Mouse (Mus musculus): ENCODE data around the gene Pdxdc1.
"Not testable (repeated sequence)": the region's sequence is repeated elsewhere in the genome, so short reads cannot be mapped to it uniquely, and the experiment has no call there.

The Pdxdc1 gene

DNA sequence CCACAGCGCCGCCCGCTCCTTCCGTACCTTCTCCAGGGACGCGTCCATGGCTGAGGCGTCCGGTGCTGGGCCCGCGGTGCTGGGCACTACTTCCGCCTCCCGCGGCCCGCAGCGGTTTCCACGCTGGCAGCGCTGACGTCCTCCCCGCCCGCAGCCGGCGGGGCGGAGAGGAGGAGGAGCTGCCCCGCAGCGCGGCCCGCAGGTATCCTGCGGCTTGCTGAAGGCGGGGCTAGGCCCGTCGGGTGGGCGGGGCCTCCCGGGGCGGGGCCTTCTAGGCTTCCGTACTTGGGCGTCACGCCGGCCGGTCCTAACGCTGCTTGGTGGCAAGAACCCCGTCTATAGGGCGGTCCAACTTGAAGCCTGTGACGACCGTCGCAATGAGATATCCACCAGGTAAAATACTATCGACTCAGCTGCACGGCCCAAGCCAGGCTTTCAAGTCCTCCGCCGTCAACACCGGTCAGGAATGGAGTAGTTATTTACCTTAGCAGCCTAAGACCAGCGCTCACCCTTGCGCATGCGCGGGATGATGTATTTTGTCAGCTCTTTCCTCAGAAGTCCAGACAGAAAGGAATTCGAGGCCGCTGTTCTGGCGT is at the start of gene Pdxdc1, which contains the start of gene Mpv17l:
Gene Pdxdc1 (minus strand): TSS at position 244 of the 596 bp plus-strand sequence.
Gene Mpv17l (plus strand): TSS at position 274 of the 596 bp plus-strand sequence.
- in situ Hi-C loops (cut with MboI; ENCODE audit: low sequenced_read_pairs), result no loop called here

DNA sequence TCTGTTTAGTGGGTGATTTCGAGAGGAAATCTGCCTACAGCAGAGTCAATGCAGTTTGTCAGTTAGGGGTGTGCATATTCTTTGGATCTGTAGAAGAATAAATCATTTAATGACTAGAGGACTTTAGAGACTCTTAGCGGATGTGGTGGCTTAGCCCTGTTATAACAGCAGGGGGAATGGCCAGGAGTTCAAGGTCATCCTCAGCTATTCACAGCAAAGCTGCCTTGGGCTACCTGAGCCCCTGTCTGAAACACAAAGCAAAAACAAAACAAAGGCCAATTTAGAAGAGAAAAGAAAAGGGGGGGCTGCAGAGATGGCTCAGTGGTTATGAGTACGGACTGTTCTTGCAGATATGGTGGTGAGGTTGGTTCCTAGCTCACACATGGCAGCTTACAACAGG is 48.3 kb upstream of the Pdxdc1 start:
- in situ Hi-C loops (cut with MboI; ENCODE audit: low sequenced_read_pairs), result no loop called here

DNA sequence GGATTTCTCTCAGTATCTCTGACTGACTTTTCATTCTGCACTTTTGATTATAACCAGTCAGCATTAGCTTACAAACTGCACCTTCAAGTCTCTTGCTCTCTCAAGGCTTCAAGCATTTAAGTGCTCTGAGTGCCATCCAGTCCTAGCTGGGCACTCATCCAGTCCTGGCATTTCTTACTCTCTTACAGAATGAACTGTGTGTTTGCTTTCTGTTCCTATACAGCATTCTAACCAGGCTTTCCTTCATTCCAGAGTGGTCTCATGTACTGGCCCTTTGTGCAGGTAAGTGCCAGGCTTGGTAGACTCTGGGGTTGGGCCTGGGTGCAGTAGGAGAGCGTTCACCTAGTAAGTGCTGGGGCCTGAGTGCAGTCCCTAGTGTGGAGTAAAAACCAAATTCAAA is 43.4 kb upstream of the Pdxdc1 start:
- in situ Hi-C loops (cut with MboI; ENCODE audit: low sequenced_read_pairs), result no loop called here

GRCm38 (mm10) chr16:13945153-13945552 is 42.2 kb upstream of the Pdxdc1 start:
- in situ Hi-C loops (cut with MboI; ENCODE audit: low sequenced_read_pairs), result no loop called here

DNA sequence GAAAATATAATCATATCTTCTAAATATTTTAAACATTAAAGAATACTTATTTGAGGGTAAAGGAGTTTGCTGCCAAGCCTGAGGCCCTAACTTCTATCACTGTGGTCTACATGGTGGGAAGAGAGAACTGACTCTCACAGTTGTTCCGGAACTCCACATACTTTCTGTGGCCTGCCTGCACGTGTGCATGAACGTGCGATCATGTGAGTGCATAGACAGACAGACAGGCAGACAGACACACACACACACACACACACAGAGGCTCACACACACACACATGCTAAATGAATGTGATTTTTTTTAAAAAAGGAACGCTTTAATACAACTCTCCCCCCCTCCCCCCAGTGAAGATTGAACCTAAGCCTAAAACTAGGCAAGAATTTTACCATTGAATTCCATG is 41.8 kb upstream of the Pdxdc1 start:
- in situ Hi-C loops (cut with MboI; ENCODE audit: low sequenced_read_pairs), result no loop called here

- in situ Hi-C loops (cut with MboI; ENCODE audit: low sequenced_read_pairs), result no loop called here
These were observed 41.2 kb upstream of the Pdxdc1 start for GRCm38 (mm10) chr16:13944178-13944577.

- in situ Hi-C loops (cut with MboI; ENCODE audit: low sequenced_read_pairs), result no loop called here
These were observed 38.0 kb upstream of the Pdxdc1 start for GRCm38 (mm10) chr16:13940847-13941395.

- in situ Hi-C loops (cut with MboI; ENCODE audit: low sequenced_read_pairs), result no loop called here
These were observed 37.4 kb upstream of the Pdxdc1 start for GRCm38 (mm10) chr16:13940139-13940846.

DNA sequence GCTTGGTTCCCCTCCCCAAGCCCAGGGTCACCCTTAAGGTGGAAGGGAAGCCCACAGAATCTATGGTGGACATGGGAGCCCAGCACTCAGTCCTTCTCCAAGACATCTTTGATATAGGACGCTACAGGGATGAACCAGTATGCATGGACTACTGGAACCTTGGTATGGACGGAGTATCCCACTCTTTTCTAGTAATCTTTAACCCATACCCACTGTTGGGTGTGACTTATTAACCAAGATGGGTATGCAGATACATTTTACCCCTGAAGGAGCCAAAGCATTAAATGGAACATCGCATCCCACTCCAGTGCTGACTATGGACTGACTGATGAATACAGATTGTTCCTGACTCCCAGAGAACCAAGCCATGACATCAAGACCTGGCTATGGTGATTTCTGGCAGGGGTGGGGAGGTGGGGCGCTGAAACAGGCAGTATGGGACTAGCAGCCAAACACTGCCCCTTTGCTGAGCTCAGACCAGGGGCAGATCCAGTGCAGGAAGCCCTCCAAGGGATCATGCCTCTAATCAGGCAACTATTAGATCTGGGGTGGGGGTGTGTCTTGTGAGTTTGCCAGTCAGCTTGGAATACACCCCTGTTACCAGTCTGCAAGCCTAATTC is 24.6 kb upstream of the Pdxdc1 start:
- in situ Hi-C loops (cut with MboI; ENCODE audit: low sequenced_read_pairs), result no loop called here

DNA sequence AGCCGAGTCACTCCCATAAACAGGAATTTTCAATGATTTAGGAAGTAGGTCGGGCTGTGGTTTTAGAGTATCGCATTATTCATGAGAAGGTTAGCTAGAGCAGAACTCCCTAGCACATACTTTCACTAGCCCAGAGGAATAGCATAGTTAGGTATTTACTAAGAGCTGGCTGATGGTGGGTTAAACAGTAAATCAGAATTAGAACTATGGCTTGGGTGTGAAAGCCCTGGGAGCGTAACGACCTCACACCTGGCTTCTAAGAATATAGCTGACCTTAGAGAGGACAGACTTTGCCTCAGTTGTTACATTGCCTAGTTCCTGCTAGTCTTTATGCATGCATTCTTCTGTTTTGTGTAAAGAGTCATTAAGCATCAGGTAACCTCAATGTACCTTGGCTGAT is 20.0 kb upstream of the Pdxdc1 start:
- in situ Hi-C loops (cut with MboI; ENCODE audit: low sequenced_read_pairs), result not testable (repeated sequence)

GRCm38 (mm10) chr16:13922499-13922898 is 19.6 kb upstream of the Pdxdc1 start:
- in situ Hi-C loops (cut with MboI; ENCODE audit: low sequenced_read_pairs), result not testable (repeated sequence)

DNA sequence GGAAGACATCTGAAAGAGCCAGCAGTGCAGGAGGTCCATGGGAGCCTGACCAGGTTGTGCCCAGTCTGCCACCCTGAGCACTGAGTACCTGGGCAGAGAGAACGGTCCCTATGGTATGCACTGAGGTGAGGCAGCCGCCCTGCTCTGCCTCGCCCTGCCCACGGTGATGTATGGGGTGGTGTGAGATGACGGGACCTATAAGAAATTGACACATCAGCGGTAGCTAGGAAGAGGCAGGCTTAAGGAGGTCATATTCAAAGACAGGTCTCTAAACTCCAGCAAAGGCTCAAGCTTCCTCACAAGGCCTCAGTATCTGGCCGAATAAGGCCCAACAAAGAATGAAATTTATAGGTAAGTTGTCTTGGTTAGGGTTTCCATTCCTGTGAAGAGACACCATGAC is 18.9 kb upstream of the Pdxdc1 start:
- in situ Hi-C loops (cut with MboI; ENCODE audit: low sequenced_read_pairs), result no loop called here

DNA sequence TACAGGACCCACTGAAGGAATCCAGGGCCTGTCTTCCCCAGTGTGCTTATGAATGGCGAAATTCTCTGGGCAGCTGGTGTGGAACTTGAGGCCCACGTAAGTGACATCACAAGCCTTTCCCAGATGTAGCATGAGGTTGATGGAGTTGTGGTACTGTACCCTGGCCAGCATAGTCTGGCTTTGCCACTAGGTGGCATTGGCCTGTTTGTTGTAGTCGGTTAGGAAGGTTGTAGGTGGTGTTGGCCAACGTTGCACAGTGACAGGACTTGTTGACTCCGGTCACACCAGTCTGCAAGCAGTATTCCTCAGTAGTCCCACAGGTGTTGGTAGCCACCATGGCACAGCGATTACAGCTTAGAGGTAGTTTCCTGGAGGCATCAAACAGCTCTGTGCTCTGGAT is 18.1 kb upstream of the Pdxdc1 start:
- in situ Hi-C loops (cut with MboI; ENCODE audit: low sequenced_read_pairs), result no loop called here

DNA sequence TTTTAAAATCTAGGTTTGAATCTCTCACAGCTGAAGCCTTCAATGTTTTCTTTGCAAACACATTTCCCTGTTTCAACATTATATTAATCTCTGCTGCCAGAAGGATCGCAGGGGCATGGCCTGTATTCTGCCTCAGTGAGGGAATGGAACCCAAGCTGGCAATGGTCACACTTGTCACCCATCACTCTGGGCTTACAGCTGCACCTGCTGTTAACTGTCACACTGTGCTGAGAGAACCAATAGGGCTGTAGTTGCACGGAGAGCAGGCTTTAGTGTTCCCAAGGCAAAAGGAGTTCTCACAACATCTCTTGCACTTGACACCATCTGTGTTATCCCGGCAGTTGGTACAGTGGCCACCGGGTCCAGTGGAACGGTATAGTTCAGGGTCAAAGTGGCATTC is 17.2 kb upstream of the Pdxdc1 start:
- in situ Hi-C loops (cut with MboI; ENCODE audit: low sequenced_read_pairs), result no loop called here

DNA sequence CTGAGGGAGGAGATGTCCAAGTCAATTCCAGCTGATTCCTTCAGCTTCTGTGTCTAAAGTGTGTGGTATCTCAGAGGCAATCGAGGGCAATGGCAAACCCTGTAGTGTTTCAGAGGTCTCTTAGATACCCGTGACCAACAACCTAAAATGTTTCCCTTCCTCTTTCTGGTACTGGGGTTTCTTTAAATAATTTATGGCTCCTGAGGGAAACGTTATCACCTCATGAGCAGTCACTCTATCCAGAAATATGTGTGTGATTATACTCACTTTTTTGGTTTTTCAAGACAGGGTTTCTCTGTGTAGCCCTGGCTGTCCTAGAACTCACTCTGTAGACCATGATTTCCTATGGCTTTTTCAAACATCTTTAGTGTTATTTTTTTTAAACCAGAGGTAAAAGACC is 4.4 kb upstream of the Pdxdc1 start:
- in situ Hi-C loops (cut with MboI; ENCODE audit: low sequenced_read_pairs), result no loop called here

GRCm38 (mm10) chr16:13903488-13903887 is 557 bp upstream of the Pdxdc1 start:
- in situ Hi-C loops (cut with MboI; ENCODE audit: low sequenced_read_pairs), result no loop called here

DNA sequence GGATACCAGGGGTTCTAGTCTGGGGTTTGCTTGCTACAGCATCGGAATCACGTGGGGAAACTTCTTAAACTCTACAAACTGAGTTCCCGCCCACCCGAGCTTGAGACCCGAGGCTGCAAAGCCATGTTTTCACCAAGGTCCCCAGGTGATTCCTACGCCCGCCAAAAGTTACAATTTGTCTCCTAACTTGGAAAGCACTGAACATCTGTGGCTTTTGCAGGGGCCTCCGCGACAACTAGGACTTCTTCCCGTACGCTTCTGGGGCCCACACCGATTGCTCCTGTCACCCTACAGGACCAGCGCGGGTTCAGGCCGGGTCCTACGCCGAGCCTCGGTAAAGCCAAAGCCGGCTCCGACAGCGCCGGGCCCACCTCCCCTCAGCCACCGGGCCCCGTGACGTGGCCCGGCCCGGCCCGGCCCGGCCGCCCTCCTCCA is 517 bp downstream of the Pdxdc1 start:
- in situ Hi-C loops (cut with MboI; ENCODE audit: low sequenced_read_pairs), result no loop called here

- in situ Hi-C loops (cut with MboI; ENCODE audit: low sequenced_read_pairs), result no loop called here
These were observed 4.0 kb downstream of the Pdxdc1 start for GRCm38 (mm10) chr16:13898981-13899380.

DNA sequence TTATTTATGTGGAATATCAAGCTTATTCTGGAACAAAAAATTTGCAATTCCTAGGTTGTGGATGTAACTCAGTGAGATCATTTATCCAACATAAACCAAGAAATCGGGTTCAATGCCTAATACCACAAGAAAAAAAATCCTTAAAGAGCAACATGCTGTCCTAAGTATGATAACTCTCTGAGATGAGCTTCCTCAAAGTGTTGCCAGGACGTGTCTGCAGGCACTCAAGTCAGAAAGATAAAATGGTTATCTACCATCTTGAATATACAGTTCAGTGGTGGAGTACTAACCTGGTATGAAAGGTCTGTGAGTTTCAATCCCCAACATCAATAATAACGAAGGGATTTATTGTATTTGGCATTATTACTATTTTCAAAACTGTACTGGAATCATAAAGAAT is 6.6 kb downstream of the Pdxdc1 start:
- in situ Hi-C loops (cut with MboI; ENCODE audit: low sequenced_read_pairs), result no loop called here

- in situ Hi-C loops (cut with MboI; ENCODE audit: low sequenced_read_pairs), result no loop called here
These were observed 7.2 kb downstream of the Pdxdc1 start for GRCm38 (mm10) chr16:13895740-13896139.

DNA sequence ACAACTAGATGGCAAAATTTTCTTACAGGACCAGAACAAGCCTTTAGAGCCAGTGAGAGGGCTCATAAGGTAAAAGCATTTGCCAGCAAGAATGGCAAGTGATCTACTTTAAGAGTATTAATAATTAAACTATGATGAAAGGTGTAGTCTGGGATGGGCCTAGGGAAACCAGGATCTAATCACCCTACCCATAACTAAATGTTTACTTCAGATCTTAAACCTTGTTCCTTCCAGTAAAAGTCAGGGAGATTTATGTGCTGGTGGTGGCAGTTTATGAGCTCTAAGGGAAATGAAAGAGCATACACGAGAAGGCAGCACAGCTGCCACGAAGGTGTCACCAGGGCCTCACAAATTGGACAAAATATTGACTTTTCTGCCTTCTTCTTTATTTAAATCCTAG is 8.8 kb downstream of the Pdxdc1 start:
- in situ Hi-C loops (cut with MboI; ENCODE audit: low sequenced_read_pairs), result no loop called here

GRCm38 (mm10) chr16:13892850-13893249 is 10.1 kb downstream of the Pdxdc1 start:
- in situ Hi-C loops (cut with MboI; ENCODE audit: low sequenced_read_pairs), result no loop called here

Data from CH12F3 (cell line).